Mouse (Mus musculus): ENCODE measurements at regions not wholly inside any gene's neighbourhood (a gene's known extent, or its start where the extent isn't known, plus 50 kb on each side); places are given as distances from the start of the nearest gene placed in this dataset.
"Not testable (repeated sequence)": the region's sequence is repeated elsewhere in the genome, so short reads cannot be mapped to it uniquely, and the experiment has no call there.

- ATAC-seq (ENCODE audit: insufficient number of reproducible peaks, low FRiP score, low TSS enrichment), result no peak
These were observed 586.9 kb upstream of the Marcks start for GRCm38 (mm10) chr10:37725609-37726008.

DNA sequence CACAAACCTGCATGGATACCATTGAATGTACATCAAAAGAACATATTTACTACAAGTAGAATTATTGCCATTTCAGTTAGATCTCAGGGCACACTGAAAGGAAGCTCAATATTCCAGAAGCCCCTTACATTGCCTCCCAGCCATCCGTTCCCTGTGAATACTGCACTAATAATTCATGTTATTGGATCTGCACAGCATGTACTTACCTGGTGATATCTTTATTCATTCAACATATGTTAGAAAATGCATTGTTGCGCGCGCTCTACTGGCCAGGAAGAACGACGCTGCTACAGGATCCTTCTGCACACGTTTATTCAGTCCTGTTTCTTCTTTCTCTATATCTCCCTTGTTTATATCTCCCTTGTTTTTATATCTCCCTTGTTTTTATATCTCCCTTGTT lies 586.3 kb upstream of the Marcks start:
- ATAC-seq (ENCODE audit: insufficient number of reproducible peaks, low FRiP score, low TSS enrichment), result not testable (repeated sequence)

DNA sequence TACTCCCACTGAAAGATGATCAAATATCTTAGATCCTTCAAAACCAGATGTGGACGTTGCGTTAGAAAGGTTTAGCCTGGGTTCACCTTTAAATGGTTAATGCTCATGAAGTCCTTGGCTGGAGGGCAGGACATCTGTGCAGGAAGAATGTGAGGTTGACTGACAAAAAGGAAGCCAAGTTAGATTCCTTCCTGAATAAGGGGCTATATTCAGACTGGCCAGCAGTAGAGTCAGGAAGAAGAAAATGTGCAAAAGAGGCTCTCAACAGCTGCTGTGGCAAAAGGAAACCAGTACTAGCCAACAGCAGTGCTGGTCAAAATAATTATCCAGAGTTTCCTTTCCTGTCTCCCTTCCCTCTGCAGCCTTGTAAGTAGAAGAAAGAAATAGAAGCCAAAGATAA lies 582.0 kb upstream of the Marcks start:
- no peak for ATAC-seq (ENCODE audit: insufficient number of reproducible peaks, low FRiP score, low TSS enrichment)

DNA sequence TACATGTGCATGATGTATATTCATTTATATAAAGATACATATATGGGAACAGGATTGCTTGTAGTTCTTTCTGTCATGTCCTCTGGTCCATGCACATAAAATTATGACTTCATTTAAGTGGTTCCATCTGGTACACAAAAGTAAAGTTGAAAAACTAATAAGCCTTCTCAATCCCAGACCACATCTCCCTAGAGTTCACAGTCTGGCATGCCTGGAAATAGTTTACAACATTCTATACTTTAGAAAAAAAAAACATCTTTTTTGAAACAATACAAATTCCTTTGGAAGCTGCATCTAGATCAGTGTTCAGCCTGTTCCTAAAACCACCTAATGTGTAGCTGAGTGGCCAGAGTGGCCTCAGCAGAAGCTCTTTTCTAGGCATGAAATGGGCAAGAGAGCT lies 578.2 kb upstream of the Marcks start:
- no peak for ATAC-seq (ENCODE audit: insufficient number of reproducible peaks, low FRiP score, low TSS enrichment)

- no peak for ATAC-seq (ENCODE audit: insufficient number of reproducible peaks, low FRiP score, low TSS enrichment)
These were observed 572.7 kb upstream of the Marcks start for GRCm38 (mm10) chr10:37711459-37711858.

DNA sequence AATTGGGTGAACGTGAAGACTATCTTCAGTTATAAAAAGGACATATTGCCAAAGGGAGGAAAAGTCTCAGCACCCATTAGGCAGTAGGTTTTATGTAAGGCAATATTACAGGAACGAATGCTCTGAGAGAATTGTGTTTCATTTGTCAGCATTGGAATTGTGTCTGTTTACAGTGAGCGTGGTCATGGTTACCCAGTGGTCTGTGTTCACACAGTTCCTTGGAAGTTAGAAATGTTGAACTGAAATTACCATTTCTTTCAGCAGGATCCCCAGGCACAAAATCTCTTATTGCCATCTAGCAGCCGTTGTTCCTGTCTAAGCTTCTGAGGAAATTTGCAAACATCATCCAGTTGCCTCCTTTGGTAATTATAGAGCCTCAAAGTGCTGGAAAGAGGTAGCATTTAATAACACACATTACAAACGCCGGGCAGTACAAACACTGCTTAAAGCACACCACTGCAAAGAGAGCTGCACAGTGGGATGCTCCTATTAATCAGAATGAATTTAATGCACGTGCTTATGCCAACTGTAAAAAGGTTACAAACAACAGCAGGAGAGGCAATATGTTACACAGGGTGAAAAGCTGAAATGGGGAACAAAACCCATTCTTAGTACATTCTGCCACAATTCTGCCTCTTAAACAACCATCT lies 555.4 kb upstream of the Marcks start:
- no peak for ATAC-seq (ENCODE audit: insufficient number of reproducible peaks, low FRiP score, low TSS enrichment)

GRCm38 (mm10) chr10:37692851-37693250 lies 554.1 kb upstream of the Marcks start:
- ATAC-seq (ENCODE audit: insufficient number of reproducible peaks, low FRiP score, low TSS enrichment), result no peak

GRCm38 (mm10) chr10:37691939-37692338 lies 553.2 kb upstream of the Marcks start:
- ATAC-seq (ENCODE audit: insufficient number of reproducible peaks, low FRiP score, low TSS enrichment), result peak; percentile 67

DNA sequence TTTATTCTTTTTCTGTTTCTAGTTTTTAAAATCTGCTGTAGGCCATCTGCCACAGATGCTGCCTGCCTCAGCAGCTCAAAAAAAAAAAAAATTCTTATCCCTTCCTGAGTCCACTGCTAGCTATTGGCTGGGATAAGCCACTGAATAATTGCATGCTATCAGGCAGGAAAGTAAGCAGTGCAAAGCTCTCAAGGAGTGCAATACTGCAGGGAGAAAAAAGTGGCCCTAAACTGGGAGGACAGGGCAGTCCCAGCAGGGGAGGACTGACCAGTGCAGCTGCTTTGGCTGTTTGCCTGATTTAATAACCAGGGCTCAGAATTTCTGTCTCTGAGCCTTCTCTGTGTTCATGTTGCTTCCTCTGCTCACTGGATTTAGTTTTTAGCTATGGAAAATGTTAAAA lies 544.4 kb upstream of the Marcks start:
- ATAC-seq (ENCODE audit: insufficient number of reproducible peaks, low FRiP score, low TSS enrichment), result no peak

- no peak for ATAC-seq (ENCODE audit: insufficient number of reproducible peaks, low FRiP score, low TSS enrichment)
These were observed 541.9 kb upstream of the Marcks start for GRCm38 (mm10) chr10:37680601-37681000.

DNA sequence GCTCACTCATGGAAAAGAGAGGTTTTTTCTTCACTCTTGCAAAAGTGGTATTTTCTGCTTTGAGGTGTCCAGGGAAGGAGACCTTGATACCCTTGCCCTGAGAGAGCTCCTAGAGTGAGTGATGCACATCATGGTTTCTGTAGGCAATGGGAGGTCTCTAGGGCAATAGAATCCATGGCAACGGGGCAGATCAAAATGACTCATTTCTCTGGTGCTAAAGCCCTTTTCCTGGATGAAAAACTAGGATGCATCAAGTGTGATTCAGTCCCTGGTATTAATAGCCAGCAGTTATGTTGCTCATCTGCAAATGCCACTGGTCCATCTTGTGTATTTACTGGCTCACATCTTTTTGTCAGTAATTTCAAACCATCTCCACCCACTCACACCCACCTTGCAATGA lies 539.1 kb upstream of the Marcks start:
- no peak for ATAC-seq (ENCODE audit: insufficient number of reproducible peaks, low FRiP score, low TSS enrichment)

GRCm38 (mm10) chr10:37668827-37669226 lies 530.1 kb upstream of the Marcks start:
- ATAC-seq (ENCODE audit: insufficient number of reproducible peaks, low FRiP score, low TSS enrichment), result no peak

DNA sequence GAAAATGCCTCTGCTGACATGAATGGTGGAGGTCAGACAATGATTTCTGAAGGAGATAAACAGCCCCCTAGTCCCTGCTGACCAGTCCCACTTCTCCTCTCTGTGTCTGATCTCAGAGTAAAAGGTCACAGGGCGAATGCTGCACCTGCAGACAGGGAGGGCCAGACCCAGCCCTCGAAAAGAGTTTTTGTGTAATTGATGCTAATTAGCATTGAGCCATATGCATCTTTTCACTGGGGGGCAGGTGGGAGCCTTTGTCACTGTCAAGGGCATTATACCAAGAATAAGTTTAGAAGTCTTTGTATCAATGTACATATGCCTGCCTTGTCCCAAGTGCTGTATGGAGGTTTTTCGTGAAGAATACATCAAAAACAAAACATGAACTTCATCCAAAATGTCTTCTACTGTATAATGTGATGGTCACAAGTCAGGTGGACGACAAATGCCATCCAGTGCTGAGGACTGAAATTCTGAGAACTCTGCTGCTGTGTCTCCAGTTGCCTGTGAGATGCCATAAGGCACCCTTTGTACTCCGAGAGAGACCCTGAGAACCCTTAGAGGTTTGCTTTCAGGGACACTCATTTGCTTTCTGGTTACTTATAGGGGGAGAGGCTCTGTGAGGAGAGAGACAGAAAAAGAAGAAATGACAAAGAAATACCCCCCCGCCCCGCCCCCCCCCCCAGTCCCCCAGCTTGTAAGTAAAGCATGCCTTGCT lies 528.5 kb upstream of the Marcks start:
- ATAC-seq (ENCODE audit: insufficient number of reproducible peaks, low FRiP score, low TSS enrichment), result no peak

GRCm38 (mm10) chr10:37666535-37666934 lies 527.8 kb upstream of the Marcks start:
- no peak for ATAC-seq (ENCODE audit: insufficient number of reproducible peaks, low FRiP score, low TSS enrichment)

GRCm38 (mm10) chr10:37637001-37637562 lies 498.4 kb upstream of the Marcks start:
- ATAC-seq (ENCODE audit: insufficient number of reproducible peaks, low FRiP score, low TSS enrichment), result no peak

DNA sequence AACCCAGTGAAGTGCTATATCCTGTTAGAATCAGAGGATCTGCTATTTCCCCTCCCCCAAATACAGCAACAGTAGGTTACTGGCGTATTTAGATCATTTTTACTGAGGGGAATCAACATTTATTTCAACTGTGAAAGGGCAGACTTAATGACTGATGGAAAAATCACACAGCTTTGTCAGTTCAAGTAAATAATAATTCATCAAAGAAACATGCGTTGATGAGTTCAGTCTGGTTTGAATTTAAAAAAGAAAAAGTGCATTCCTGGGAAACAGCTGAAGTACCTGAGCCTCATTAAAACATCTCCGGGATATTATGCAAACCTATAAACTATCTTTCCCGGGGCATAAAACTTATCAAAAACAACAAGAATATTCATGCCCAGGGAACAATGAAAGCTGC lies 497.7 kb upstream of the Marcks start:
- ATAC-seq (ENCODE audit: insufficient number of reproducible peaks, low FRiP score, low TSS enrichment), result no peak

DNA sequence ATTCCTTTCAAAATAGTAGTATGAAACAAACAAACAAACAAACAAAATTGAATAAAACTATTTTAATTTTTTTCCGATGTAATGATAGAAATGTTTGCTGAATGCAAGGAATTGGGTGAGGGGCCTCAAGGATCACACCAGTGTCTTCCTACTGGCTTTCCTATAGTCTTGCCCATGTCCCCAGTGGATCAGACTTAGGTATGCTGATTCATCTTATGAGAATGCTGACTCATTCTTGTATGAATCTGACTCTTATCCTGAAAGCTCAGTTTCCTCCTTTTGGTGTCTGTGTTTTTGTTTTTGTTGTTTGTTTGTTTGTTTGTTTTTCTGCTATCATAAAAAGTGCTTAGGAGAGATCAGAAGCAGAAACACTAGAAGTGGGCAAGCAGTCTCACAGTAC lies 491.7 kb upstream of the Marcks start:
- no peak for ATAC-seq (ENCODE audit: insufficient number of reproducible peaks, low FRiP score, low TSS enrichment)

DNA sequence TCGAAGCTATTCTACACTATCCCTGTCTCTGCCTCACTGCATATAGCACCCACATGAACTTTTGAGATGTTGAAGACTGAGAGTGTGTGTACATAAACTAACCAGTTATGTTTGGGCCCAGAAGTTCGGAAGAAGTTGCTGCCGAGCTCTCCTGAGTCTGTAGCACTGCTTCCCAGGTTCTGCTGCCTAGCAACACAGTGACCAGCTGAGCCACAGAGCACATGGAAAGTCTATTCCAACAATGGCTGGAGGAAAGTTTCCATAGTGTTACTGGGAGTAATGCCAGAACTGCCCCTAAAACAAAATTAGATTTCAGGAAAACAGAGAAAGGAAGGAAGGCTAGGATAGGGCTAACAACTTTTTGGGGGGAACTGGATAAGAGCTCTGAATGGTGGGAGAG lies 489.2 kb upstream of the Marcks start:
- ATAC-seq (ENCODE audit: insufficient number of reproducible peaks, low FRiP score, low TSS enrichment), result no peak

DNA sequence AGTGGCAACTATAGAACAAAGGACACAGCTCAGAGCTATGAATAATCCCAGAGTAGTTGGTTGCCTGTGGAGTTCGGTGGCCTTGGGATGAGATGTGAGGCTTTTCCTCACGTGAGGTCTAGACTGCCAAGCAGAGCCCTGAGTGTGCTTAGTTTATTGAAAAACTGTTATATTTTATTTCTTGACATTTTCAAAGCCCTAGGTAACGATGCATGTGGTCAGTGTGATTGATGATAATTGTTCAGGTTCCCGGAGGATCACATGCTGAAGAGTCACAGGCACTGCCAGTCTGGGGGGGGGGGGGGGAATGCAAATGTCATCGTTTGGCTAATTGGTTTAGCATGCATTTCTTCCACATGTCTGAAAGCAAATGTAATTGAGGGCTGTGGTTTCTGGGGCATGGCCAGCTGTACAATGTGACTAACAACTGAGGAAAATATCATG lies 488.1 kb upstream of the Marcks start:
- ATAC-seq (ENCODE audit: insufficient number of reproducible peaks, low FRiP score, low TSS enrichment), result no peak

DNA sequence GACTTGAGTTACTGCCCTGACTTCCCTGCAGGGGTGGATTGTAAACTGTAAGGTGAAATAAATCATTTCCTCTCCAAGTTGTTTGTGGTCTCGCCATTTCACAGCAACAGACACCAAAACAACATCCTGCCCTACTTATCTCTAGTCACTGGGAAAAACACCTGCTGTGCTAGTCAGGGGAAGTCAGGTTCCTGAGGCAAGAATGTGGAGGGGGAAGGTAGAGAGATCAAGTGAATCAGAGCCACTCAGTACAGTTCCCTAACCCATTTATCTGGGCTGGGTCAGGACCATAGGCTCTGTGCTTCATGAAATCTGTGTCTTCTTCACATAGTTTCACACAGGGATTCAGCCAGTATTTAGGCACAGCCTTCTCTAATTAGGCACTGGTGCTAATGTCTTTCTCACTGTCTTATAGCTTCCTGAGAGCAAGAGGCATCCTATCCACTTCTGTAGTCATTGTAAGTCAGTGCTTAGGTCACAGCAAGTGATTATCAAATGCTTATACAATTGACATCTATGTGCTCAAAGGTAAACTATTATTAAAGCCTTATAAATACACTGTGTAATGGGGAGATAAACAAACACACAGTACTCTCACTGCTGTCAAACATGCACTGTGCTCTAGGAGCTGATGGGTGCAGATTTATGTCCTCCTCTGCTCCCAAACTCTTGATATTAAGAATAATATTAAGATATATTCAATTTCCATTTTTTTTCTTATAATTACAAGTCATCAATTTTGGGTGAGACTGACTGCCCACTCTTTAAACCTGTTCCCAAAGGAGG lies 487.4 kb upstream of the Marcks start:
- ATAC-seq (ENCODE audit: insufficient number of reproducible peaks, low FRiP score, low TSS enrichment), result no peak

DNA sequence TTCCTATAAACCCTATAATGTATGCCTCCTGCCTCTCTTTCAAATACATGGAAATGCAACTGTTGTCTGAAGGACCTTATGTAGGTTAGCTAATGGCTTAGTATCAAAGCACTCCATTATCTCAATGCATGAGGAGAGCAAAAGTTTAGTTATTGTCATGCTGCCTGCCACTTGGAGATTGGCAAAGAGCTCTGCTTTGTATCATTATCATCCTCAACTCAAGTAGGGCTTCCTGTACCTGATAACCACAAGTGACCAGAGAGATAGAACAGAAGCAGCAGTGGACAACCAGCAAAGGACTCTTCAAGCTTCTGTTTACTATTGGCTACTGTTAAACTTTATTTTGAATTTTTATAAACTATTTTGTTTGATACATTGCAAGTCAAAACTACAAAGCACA lies 484.3 kb upstream of the Marcks start:
- ATAC-seq (ENCODE audit: insufficient number of reproducible peaks, low FRiP score, low TSS enrichment), result no peak
